Mouse (Mus musculus) limb, embryonic 15.5 days (tissue): Measurements from ENCODE around the gene Vmn1r27. TPM values are rescaled to one million over a fixed set of nuclear protein-coding genes. Genes with fewer than 3 reads are reported as not detected.

ENCODE experiments used
- ATAC-seq: fragments of 200-750 bp; cut with Nextera tagmentation; 2 replicates; pipeline ENCODE4 v1.8.0; 2017; ENCODE audit warnings: low read depth, moderate TSS enrichment; ENCODE audit not compliant: insufficient number of reproducible peaks, low FRiP score, low TSS enrichment
- H3K27ac ChIP-seq: fragments of 300-500 bp; sonication (generic); 2 replicates; pipeline ENCODE4 v1.5.1; 2015; ENCODE audit warnings: moderate library complexity, mild to moderate bottlenecking, inconsistent platforms
- H3K27me3 ChIP-seq: fragments of 300-500 bp; sonication (generic); 2 replicates; pipeline ENCODE4 v1.6.1; 2015; ENCODE audit warnings: inconsistent platforms
- H3K36me3 ChIP-seq: fragments of 300-500 bp; sonication (generic); 2 replicates; pipeline ENCODE4 v1.6.1; 2015; ENCODE audit warnings: inconsistent platforms
- H3K4me1 ChIP-seq: fragments of 300-500 bp; sonication (generic); 2 replicates; pipeline ENCODE4 v1.6.1; 2015; ENCODE audit warnings: inconsistent platforms
- H3K4me2 ChIP-seq: fragments of 300-500 bp; sonication (generic); 2 replicates; pipeline ENCODE4 v1.6.1; 2015; ENCODE audit warnings: mild to moderate bottlenecking, inconsistent platforms
- H3K4me3 ChIP-seq: fragments of 300-500 bp; sonication (generic); 2 replicates; pipeline ENCODE4 v1.5.1; 2015; ENCODE audit warnings: mild to moderate bottlenecking, inconsistent platforms
- H3K9ac ChIP-seq: fragments of 300-500 bp; sonication (generic); 2 replicates; pipeline ENCODE4 v1.6.1; 2015; ENCODE audit warnings: inconsistent platforms
- H3K9me3 ChIP-seq: fragments of 300-500 bp; sonication (generic); 2 replicates; pipeline ENCODE4 v1.6.1; 2016; ENCODE audit warnings: inconsistent platforms
- WGBS: fragments of 180-500 bp; shearing (Covaris S2); methylation state at CpG from one replicate; pipeline ENCODE4 v1.1.7; 2015; 5-methylcytosine and 5-hydroxymethylcytosine counted together
- polyA plus RNA-seq: library from polyadenylated mRNA; unstranded; fragments of >200 nt; fragmentation: Nextera tagmentation; extraction: Ambion mirVana; gene quantifications from 2 replicates; pipeline ENCODE4 v1.2.1, GENCODE M21; 2015

Vmn1r27 gene
- polyA plus RNA-seq = not detected in 2 replicates

DNA sequence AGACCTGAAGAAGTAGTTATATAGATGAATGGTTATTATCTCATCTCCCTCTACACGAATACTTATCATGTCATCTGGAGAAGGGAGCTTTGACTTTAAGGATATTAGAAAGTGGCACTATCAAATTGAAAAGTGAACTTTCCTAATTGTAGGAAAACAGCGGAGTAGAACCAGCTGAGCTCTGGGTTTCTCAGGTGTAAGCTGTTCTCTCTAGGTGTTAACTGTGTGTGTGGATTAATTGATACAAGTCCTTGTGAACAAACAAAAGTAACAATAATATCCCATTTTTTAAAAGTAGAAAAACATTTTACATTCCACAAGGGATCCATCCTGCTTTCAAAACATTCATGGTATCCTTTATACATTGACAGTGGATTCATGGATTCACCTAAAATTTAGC is at the start of gene Vmn1r27:
Vmn1r27 (minus strand) TSS at position 101 of the 400 bp plus-strand sequence.
- H3K9ac ChIP-seq = no peak within 1 kb of the TSS
- no peak within 1 kb of the TSS for H3K4me2 ChIP-seq
- H3K27me3 ChIP-seq = no peaks in the 10 kb centered on the region
- no peaks in the 10 kb centered on the region for H3K36me3 ChIP-seq
- H3K4me3 ChIP-seq = no peak within 1 kb of the TSS
- no peak for ATAC-seq
- no peak within 1 kb of the TSS for H3K27ac ChIP-seq
- no peaks in the 10 kb centered on the region for H3K4me1 ChIP-seq
- H3K9me3 ChIP-seq = no peaks in the 10 kb centered on the region
- WGBS = 76% methylated on average over 2 of the region's 2 CpGs

DNA sequence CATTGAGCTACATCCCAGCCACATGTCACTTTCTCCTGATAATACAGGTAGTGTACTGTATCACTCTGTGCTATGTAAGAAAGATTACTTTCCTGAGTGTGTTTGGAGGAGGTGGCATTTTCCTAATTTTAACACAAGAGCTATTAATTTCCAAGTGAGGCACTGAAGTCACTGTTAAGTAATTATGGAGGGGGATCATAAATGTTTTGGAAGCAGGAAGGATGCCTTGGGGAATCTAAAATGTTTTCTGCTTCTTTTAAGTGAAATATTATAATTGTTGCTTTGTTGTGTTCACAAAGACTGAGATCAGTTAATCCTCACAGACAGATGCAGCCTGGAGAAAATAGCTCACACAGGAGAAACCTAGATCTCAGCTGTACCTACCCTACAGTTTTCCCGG is 43.1 kb upstream of the Vmn1r27 start, which contains the start of gene Vmn1r28:
Vmn1r28 (plus strand) TSS at position 301 of the 400 bp plus-strand sequence.
- no peaks in the 10 kb centered on the region for H3K36me3 ChIP-seq
- no peak for ATAC-seq
- no peaks in the 10 kb centered on the region for H3K4me1 ChIP-seq
- H3K4me2 ChIP-seq = no peak within 1 kb of the TSS
- H3K27ac ChIP-seq = no peak within 1 kb of the TSS
- no peak within 1 kb of the TSS for H3K9ac ChIP-seq
- no peaks in the 10 kb centered on the region for H3K27me3 ChIP-seq
- H3K9me3 ChIP-seq = no peaks in the 10 kb centered on the region
- H3K4me3 ChIP-seq = no peak within 1 kb of the TSS
- WGBS = 75% methylated on average over 1 of the region's 1 CpGs

DNA sequence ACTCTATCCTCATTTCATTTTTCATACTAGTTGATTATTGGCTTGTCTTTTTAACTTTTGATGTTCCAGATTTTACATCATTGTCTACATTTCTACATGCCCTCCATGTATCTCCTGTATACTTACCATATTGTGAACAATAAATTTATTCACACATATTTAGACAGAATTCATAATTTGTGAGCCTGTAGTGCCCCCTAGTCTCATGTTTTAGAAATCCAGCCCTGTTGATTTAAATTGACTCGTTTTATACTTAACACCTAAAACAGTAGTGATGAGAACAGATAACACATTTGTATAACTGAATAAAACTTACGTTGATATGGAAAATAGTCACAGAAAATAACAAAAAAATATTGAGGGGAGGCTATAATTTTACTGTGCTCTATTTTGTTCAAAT is 2.5 kb downstream of the Vmn1r27 start:
- H3K27ac ChIP-seq = no peak overlapping the region
- 79% methylated on average over 2 of the region's 2 CpGs for WGBS
- H3K9me3 ChIP-seq = no peaks in the 10 kb centered on the region
- H3K4me1 ChIP-seq = no peaks in the 10 kb centered on the region
- ATAC-seq = no peak
- H3K27me3 ChIP-seq = no peaks in the 10 kb centered on the region
- no peak overlapping the region for H3K4me3 ChIP-seq
- H3K36me3 ChIP-seq = no peaks in the 10 kb centered on the region
- H3K9ac ChIP-seq = no peak overlapping the region
- no peak overlapping the region for H3K4me2 ChIP-seq

Other genes starting within 250 kb of the Vmn1r27 start
- not detected in 2 replicates for gene Vmn1r25, start 238.0 kb downstream of the Vmn1r27 start, polyA plus RNA-seq
- gene Vmn1r26, start 203.7 kb downstream of the Vmn1r27 start, polyA plus RNA-seq = not detected in 2 replicates
- not detected in 2 replicates for gene Vmn1r28, start 43.2 kb upstream of the Vmn1r27 start, polyA plus RNA-seq
- gene Vmn1r29, start 82.7 kb upstream of the Vmn1r27 start, polyA plus RNA-seq = not detected in 2 replicates
- not detected in 2 replicates for gene Vmn1r30, start 224.6 kb upstream of the Vmn1r27 start, polyA plus RNA-seq